In genomic region chr3:57222318-57222914, GRCm38 (mm10) we compare ENCODE assay signal across 23 mouse cellular contexts.
DNase-seq lines count a peak whose midpoint lies in the region; ATAC-seq and TF ChIP-seq lines count a peak whose summit lies in the region.
"Had no signal": no experiment of that assay in that cellular context is flagged by ENCODE, and none has a peak within 500 bp of the region (broad histone marks: within the 10 kb centered on the region; RNA-seq: fewer than 3 reads in every experiment).

No protein-coding gene starts in this region.

- H3K79me3 ChIP-seq in C2C12 (ENCODE audit: low read depth), result no peaks in the 10 kb centered on the region

- WGBS in forebrain, embryonic 13.5 days, result 88% methylated on average over 3 of the region's 3 CpGs

- no peaks in the 10 kb centered on the region for H3K36me3 ChIP-seq in C2C12 (ENCODE audit: control insufficient read depth, insufficient read depth)
- no peaks in the 10 kb centered on the region for H3K36me3 ChIP-seq in forebrain, embryonic 13.5 days (ENCODE audit: poor library complexity, severe bottlenecking)
- H3K36me3 ChIP-seq: embryonic facial prominence, embryonic 13.5 days; heart, embryonic 13.5 days; hindbrain, embryonic 15.5 days; limb, embryonic 10.5 days; neural tube, embryonic 13.5 days; stomach, embryonic 15.5 days had no signal

- H3K4me1 ChIP-seq in forebrain, embryonic 13.5 days, result no peaks in the 10 kb centered on the region
- H3K4me1 ChIP-seq: heart, embryonic 13.5 days; hindbrain, embryonic 15.5 days; limb, embryonic 10.5 days; neural tube, embryonic 13.5 days; stomach, embryonic 15.5 days had no signal

- no peaks in the 10 kb centered on the region for H3K9me3 ChIP-seq in forebrain, embryonic 13.5 days (replicated peaks)
- H3K9me3 ChIP-seq: embryonic facial prominence, embryonic 13.5 days; heart, embryonic 13.5 days; hindbrain, embryonic 15.5 days; limb, embryonic 10.5 days; neural tube, embryonic 13.5 days; stomach, embryonic 15.5 days had no signal

- H3ac ChIP-seq in C2C12 (ENCODE audit: control insufficient read depth, insufficient read length, low read depth), result no peak overlapping the region

- intact Hi-C loops in heart, postnatal 14 days (cut with DNase I), result no loop called here

- TF ChIP-seq CTCF in C2C12 (IDR thresholded peaks at IDR 0.05; ENCODE audit: control insufficient read depth, insufficient read depth, insufficient read length), result no peak

- H3K9ac ChIP-seq in forebrain, embryonic 13.5 days, result no peak overlapping the region
- H3K9ac ChIP-seq: embryonic facial prominence, embryonic 13.5 days; forebrain, postnatal 0 days; heart, embryonic 13.5 days; hindbrain, embryonic 15.5 days; neural tube, embryonic 13.5 days; stomach, embryonic 15.5 days had no signal

- H3K27ac ChIP-seq in forebrain, embryonic 13.5 days, result no peak overlapping the region
- H3K27ac ChIP-seq: embryonic facial prominence, embryonic 13.5 days; heart, embryonic 13.5 days; hindbrain, embryonic 15.5 days; limb, embryonic 10.5 days; neural tube, embryonic 13.5 days; stomach, embryonic 15.5 days had no signal

- no peak overlapping the region for H3K4me2 ChIP-seq in forebrain, embryonic 13.5 days
- H3K4me2 ChIP-seq: embryonic facial prominence, embryonic 13.5 days; heart, embryonic 13.5 days; hindbrain, embryonic 15.5 days; liver, embryonic 11.5 days; neural tube, embryonic 13.5 days; stomach, embryonic 15.5 days had no signal

- H3K27me3 ChIP-seq in C2C12 (ENCODE audit: control insufficient read depth, insufficient read depth, insufficient read length), result no peaks in the 10 kb centered on the region
- no peaks in the 10 kb centered on the region for H3K27me3 ChIP-seq in forebrain, embryonic 13.5 days
- H3K27me3 ChIP-seq: embryonic facial prominence, embryonic 13.5 days; heart, embryonic 13.5 days; hindbrain, embryonic 15.5 days; neural tube, embryonic 13.5 days; stomach, embryonic 15.5 days had no signal

- no peaks in the 10 kb centered on the region for H3K79me2 ChIP-seq in C2C12 (ENCODE audit: control insufficient read depth, insufficient read depth)

- H3K4me3 ChIP-seq in C2C12 (ENCODE audit: insufficient read depth, poor library complexity, severe bottlenecking), result no peak overlapping the region
- no peak overlapping the region for H3K4me3 ChIP-seq in forebrain, embryonic 13.5 days
- H3K4me3 ChIP-seq: embryonic facial prominence, embryonic 13.5 days; heart, embryonic 13.5 days; hindbrain, embryonic 15.5 days; limb, embryonic 10.5 days; neural tube, embryonic 13.5 days; stomach, embryonic 15.5 days had no signal

- peak; percentile 90 for ATAC-seq in megakaryocyte, adult 5-6 weeks (ENCODE audit: poor library complexity, severe bottlenecking)
- ATAC-seq in forebrain, embryonic 13.5 days, result no peak
- ATAC-seq: forebrain, postnatal 0 days; intestine, embryonic 16.5 days had no signal

- peak; percentile 81 for DNase-seq in heart, adult 11 months
- DNase-seq in heart, postnatal 14 days, result no peak
- peak; percentile 80 for DNase-seq in adrenal gland, postnatal 14 days
- no peak for DNase-seq in urinary bladder, postnatal 25 days (ENCODE audit: low spot score)
- DNase-seq in layer of hippocampus, adult 9-10 months (ENCODE audit: low spot score), result no peak
- DNase-seq: B cell, adult 2 months; cerebellum, adult 9-11 months; forebrain, postnatal 0 days; heart, postnatal 36 days; kidney, postnatal 4 days; lung, postnatal 10 days; thymus, adult 18-20 months had no signal

TF ChIP-seq in C2C12, 6 proteins besides CTCF, POLR2A, EP300 and RAD21:
- TF ChIP-seq CEBPB (IDR thresholded peaks at IDR 0.05; ENCODE audit: low read depth), result peak; percentile 60
- no peak for TF ChIP-seq USF1 (IDR thresholded peaks at IDR 0.05; ENCODE audit: low read depth)

Comparison
In these comparisons a context has a peak if more than half of its experiments do, and no peak if none do; other contexts are left out.
1. DNase-seq: peak in heart, adult 11 months (single experiment) and adrenal gland, postnatal 14 days (single experiment); none in heart, postnatal 14 days (0 of 2), urinary bladder, postnatal 25 days (single experiment) and layer of hippocampus, adult 9-10 months (single experiment).